ENCODE assay signal across 14 mouse cellular contexts in genomic region chr8:87667914-87668643, GRCm38 (mm10).
A peak's percentile ranks its signal among the peaks of the same experiment; 100 is the strongest.
DNase-seq lines count a peak whose midpoint lies in the region; ATAC-seq and TF ChIP-seq lines count a peak whose summit lies in the region.
"Had no signal": no experiment of that assay in that cellular context is flagged by ENCODE, and none has a peak within 500 bp of the region (broad histone marks: within the 10 kb centered on the region; RNA-seq: fewer than 3 reads in every experiment).

No protein-coding gene starts in this region.

- ATAC-seq in limb, embryonic 12.5 days (ENCODE audit: insufficient number of reproducible peaks, insufficient read depth, low FRiP score, low TSS enrichment, low read depth) = no peak
- ATAC-seq in kidney, embryonic 16.5 days (ENCODE audit: low FRiP score, low TSS enrichment) = no peak

- no peaks in the 10 kb centered on the region; the same call in 1 of the 2 replicates for H3K36me3 ChIP-seq in E14TG2a.4 (ENCODE audit: insufficient read depth, low read length)
- peaks cover 22% of the 10 kb centered on the region; the same call in 1 of the 2 replicates for H3K36me3 ChIP-seq in limb, embryonic 12.5 days
- no peaks in the 10 kb centered on the region for H3K36me3 ChIP-seq in kidney, embryonic 16.5 days (ENCODE audit: insufficient read depth, low read length)

- peak overlapping the region; percentile 29; the same call in 1 of the 2 replicates for H3K27ac ChIP-seq in limb, embryonic 12.5 days
- H3K27ac ChIP-seq in kidney, embryonic 16.5 days (ENCODE audit: low read length) = no peak overlapping the region
- H3K27ac ChIP-seq: embryonic facial prominence, embryonic 10.5 days; limb, embryonic 15.5 days had no signal

- peaks cover 15% of the 10 kb centered on the region for H3K4me1 ChIP-seq in E14TG2a.4 (replicated peaks; ENCODE audit: low read depth, low read length)
- H3K4me1 ChIP-seq in limb, embryonic 12.5 days (replicated peaks) = peaks cover 22% of the 10 kb centered on the region
- H3K4me1 ChIP-seq in kidney, embryonic 16.5 days (ENCODE audit: insufficient read depth, low read length) = peaks cover 2% of the 10 kb centered on the region

- H3K9me3 ChIP-seq in E14TG2a.4 (ENCODE audit: low read length) = no peaks in the 10 kb centered on the region
- H3K9me3 ChIP-seq in limb, embryonic 12.5 days = no peaks in the 10 kb centered on the region
- H3K9me3 ChIP-seq in kidney, embryonic 16.5 days (ENCODE audit: low read length) = no peaks in the 10 kb centered on the region
- H3K9me3 ChIP-seq: embryonic facial prominence, embryonic 10.5 days; limb, embryonic 15.5 days had no signal

- no peak for TF ChIP-seq CTCF in E14TG2a.4 (conservative IDR thresholded peaks at IDR 0.05; ENCODE audit: low read length)

- peak; percentile 56 to 57 for DNase-seq in frontal cortex, postnatal 36 days (ENCODE audit: low spot score in 2 of 2)
- no peak for DNase-seq in frontal cortex, postnatal 14 days (ENCODE audit: low spot score in 2 of 2)
- peak; percentile 73 to 82 for DNase-seq in cerebellum, postnatal 36 days
- DNase-seq in urinary bladder, postnatal 14 days (ENCODE audit: low spot score) = no peak
- DNase-seq in spleen, adult 12 weeks (ENCODE audit: low spot score) = no peak
- DNase-seq: gastrocnemius, postnatal 10 days; heart, postnatal 14 days; kidney, adult 8-10 months; lung, postnatal 14 days had no signal

- H3K27me3 ChIP-seq in E14TG2a.4 (ENCODE audit: insufficient read depth, low read length) = peaks cover 13% of the 10 kb centered on the region
- no peaks in the 10 kb centered on the region for H3K27me3 ChIP-seq in limb, embryonic 12.5 days
- no peaks in the 10 kb centered on the region for H3K27me3 ChIP-seq in kidney, embryonic 16.5 days (ENCODE audit: insufficient read depth, low read length)

- no peak overlapping the region for H3K9ac ChIP-seq in limb, embryonic 12.5 days (replicated peaks)
- H3K9ac ChIP-seq in kidney, embryonic 16.5 days (replicated peaks; ENCODE audit: low read length) = no peak overlapping the region
- H3K9ac ChIP-seq: limb, embryonic 15.5 days had no signal

- no peak overlapping the region for H3K4me2 ChIP-seq in limb, embryonic 12.5 days
- H3K4me2 ChIP-seq in kidney, embryonic 16.5 days (replicated peaks; ENCODE audit: low read depth, low read length) = no peak overlapping the region
- H3K4me2 ChIP-seq: limb, embryonic 15.5 days had no signal

- 65% methylated on average over 26 of the region's 26 CpGs for WGBS in limb, embryonic 12.5 days
- WGBS in kidney, embryonic 16.5 days = 75% methylated on average over 26 of the region's 26 CpGs

- 0 out of 2 replicates have a peak overlapping the region, but pooled peaks have one; percentile 7 for H3K4me3 ChIP-seq in E14TG2a.4 (replicated peaks; ENCODE audit: low read length)
- no peak overlapping the region for H3K4me3 ChIP-seq in limb, embryonic 12.5 days (replicated peaks)
- no peak overlapping the region for H3K4me3 ChIP-seq in kidney, embryonic 16.5 days (ENCODE audit: low read length)
- H3K4me3 ChIP-seq: embryonic facial prominence, embryonic 10.5 days; limb, embryonic 15.5 days had no signal

Comparison
In these comparisons a context has a peak if more than half of its experiments do, and no peak if none do; other contexts are left out.
1. DNase-seq: peak in frontal cortex, postnatal 36 days (2 of 2) and cerebellum, postnatal 36 days (2 of 2); none in frontal cortex, postnatal 14 days (0 of 2), urinary bladder, postnatal 14 days (single experiment) and spleen, adult 12 weeks (single experiment).